Comparison of ENCODE assay signal across 17 mouse cellular contexts in genomic region chr7:24948774-24949173, GRCm38 (mm10). TPM values are rescaled to one million over a fixed set of nuclear protein-coding genes. Genes with fewer than 3 reads are reported as not detected.
DNase-seq lines count a peak whose midpoint lies in the region; ATAC-seq lines count a peak whose summit lies in the region.
"Had no signal": no experiment of that assay in that cellular context is flagged by ENCODE, and none has a peak within 500 bp of the region (broad histone marks: within the 10 kb centered on the region; RNA-seq: fewer than 3 reads in every experiment).

No protein-coding gene starts in this region.

- ATAC-seq in forebrain, embryonic 11.5 days (replicated peaks; ENCODE audit: low FRiP score) = no peak
- no peak for ATAC-seq in forebrain, embryonic 12.5 days (ENCODE audit: low FRiP score)
- ATAC-seq in hindbrain, embryonic 14.5 days (ENCODE audit: low FRiP score) = no peak
- ATAC-seq in midbrain, embryonic 16.5 days = no peak

- no peaks in the 10 kb centered on the region for H3K9me3 ChIP-seq in forebrain, embryonic 11.5 days (ENCODE audit: control insufficient read depth, low read length)
- H3K9me3 ChIP-seq in forebrain, embryonic 10.5 days = no peaks in the 10 kb centered on the region
- H3K9me3 ChIP-seq in forebrain, embryonic 12.5 days = no peaks in the 10 kb centered on the region
- no peaks in the 10 kb centered on the region for H3K9me3 ChIP-seq in hindbrain, embryonic 14.5 days (ENCODE audit: control insufficient read depth, low read length)
- no peaks in the 10 kb centered on the region for H3K9me3 ChIP-seq in midbrain, embryonic 16.5 days (replicated peaks; ENCODE audit: control insufficient read depth, low read length, poor library complexity, severe bottlenecking)
- H3K9me3 ChIP-seq: heart, embryonic 12.5 days; limb, embryonic 15.5 days had no signal

- H3K4me2 ChIP-seq in forebrain, embryonic 11.5 days (ENCODE audit: low read depth, low read length, severe bottlenecking) = 0 out of 2 replicates have a peak overlapping the region, but pooled peaks have one; percentile 15
- H3K4me2 ChIP-seq in forebrain, embryonic 12.5 days = peak overlapping the region; percentile 24; the same call in 1 of the 2 replicates
- peak overlapping the region; percentile 42 for H3K4me2 ChIP-seq in hindbrain, embryonic 14.5 days (replicated peaks)
- peak overlapping the region; percentile 49 for H3K4me2 ChIP-seq in midbrain, embryonic 16.5 days (ENCODE audit: low read length)
- H3K4me2 ChIP-seq: heart, embryonic 12.5 days; limb, embryonic 15.5 days; lung, embryonic 14.5 days had no signal

- H3K27ac ChIP-seq in forebrain, embryonic 11.5 days (ENCODE audit: low read depth, low read length) = no peak overlapping the region
- H3K27ac ChIP-seq in forebrain, embryonic 10.5 days = no peak overlapping the region
- H3K27ac ChIP-seq in forebrain, embryonic 12.5 days = no peak overlapping the region
- no peak overlapping the region for H3K27ac ChIP-seq in hindbrain, embryonic 14.5 days
- H3K27ac ChIP-seq in midbrain, embryonic 16.5 days (ENCODE audit: low read length) = no peak overlapping the region
- H3K27ac ChIP-seq: limb, embryonic 15.5 days had no signal

- WGBS in forebrain, embryonic 11.5 days = 2% methylated on average over 29 of the region's 29 CpGs
- 2% methylated on average over 28 of the region's 29 CpGs for WGBS in forebrain, embryonic 10.5 days
- 2% methylated on average over 29 of the region's 29 CpGs for WGBS in forebrain, embryonic 12.5 days
- WGBS in hindbrain, embryonic 14.5 days = 2% methylated on average over 29 of the region's 29 CpGs
- WGBS in midbrain, embryonic 16.5 days = 2% methylated on average over 29 of the region's 29 CpGs

- H3K27me3 ChIP-seq in forebrain, embryonic 11.5 days (ENCODE audit: control insufficient read depth, insufficient read depth, low read length) = peaks cover 96% of the 10 kb centered on the region
- H3K27me3 ChIP-seq in forebrain, embryonic 10.5 days (ENCODE audit: poor library complexity, severe bottlenecking) = peaks cover 100% of the 10 kb centered on the region
- H3K27me3 ChIP-seq in forebrain, embryonic 12.5 days = peaks cover 100% of the 10 kb centered on the region
- H3K27me3 ChIP-seq in hindbrain, embryonic 14.5 days (ENCODE audit: control insufficient read depth, insufficient read depth, low read length) = peaks cover 90% of the 10 kb centered on the region
- H3K27me3 ChIP-seq in midbrain, embryonic 16.5 days (ENCODE audit: control insufficient read depth, insufficient read depth, low read depth, low read length) = peaks cover 64% of the 10 kb centered on the region

- H3K4me3 ChIP-seq in forebrain, embryonic 11.5 days (ENCODE audit: low read depth, low read length) = no peak overlapping the region
- no peak overlapping the region; the same call in none of the 2 replicates for H3K4me3 ChIP-seq in forebrain, embryonic 10.5 days
- H3K4me3 ChIP-seq in forebrain, embryonic 12.5 days (replicated peaks) = 0 out of 2 replicates have a peak overlapping the region, but pooled peaks have one; percentile 10
- peak overlapping the region; percentile 14; the same call in 1 of the 2 replicates for H3K4me3 ChIP-seq in hindbrain, embryonic 14.5 days (replicated peaks; ENCODE audit: low read length)
- H3K4me3 ChIP-seq in midbrain, embryonic 16.5 days (ENCODE audit: low read depth, low read length) = peak overlapping the region; percentile 23
- H3K4me3 ChIP-seq: heart, embryonic 12.5 days; limb, embryonic 15.5 days had no signal

- no peak overlapping the region for H3K9ac ChIP-seq in forebrain, embryonic 11.5 days (ENCODE audit: low read length)
- H3K9ac ChIP-seq in forebrain, embryonic 12.5 days = no peak overlapping the region
- H3K9ac ChIP-seq in hindbrain, embryonic 14.5 days = peak overlapping the region; percentile 35
- peak overlapping the region; percentile 61 for H3K9ac ChIP-seq in midbrain, embryonic 16.5 days (ENCODE audit: low read depth, low read length)
- H3K9ac ChIP-seq: heart, embryonic 12.5 days; limb, embryonic 15.5 days; lung, embryonic 14.5 days had no signal

- no peak for DNase-seq in forebrain, embryonic 11.5 days (ENCODE audit: low spot score)
- no peak for DNase-seq in forebrain, embryonic 10.5 days (ENCODE audit: extremely low spot score, low spot score)
- DNase-seq in hindbrain, embryonic 14.5 days (ENCODE audit: low spot score) = peak; percentile 53
- DNase-seq in urinary bladder, postnatal 14 days (ENCODE audit: low spot score) = no peak
- no peak for DNase-seq in c-Kit-positive CD71-positive TER-119-positive erythroid progenitor cells, embryonic 14.5 days (ENCODE audit: low spot score)
- no peak for DNase-seq in right cerebral cortex, postnatal 10 days (ENCODE audit: low spot score in 2 of 2)
- DNase-seq: adrenal gland, postnatal 36 days; cerebellum, adult 11 months; gastrocnemius, postnatal 14 days; kidney, adult 8-10 months; lung, embryonic 14.5 days; thymus, adult 18-20 months had no signal

- no peaks in the 10 kb centered on the region for H3K36me3 ChIP-seq in forebrain, embryonic 11.5 days (ENCODE audit: control insufficient read depth, insufficient read depth, low read length)
- H3K36me3 ChIP-seq in forebrain, embryonic 10.5 days (replicated peaks) = no peaks in the 10 kb centered on the region
- H3K36me3 ChIP-seq in forebrain, embryonic 12.5 days (replicated peaks) = no peaks in the 10 kb centered on the region
- no peaks in the 10 kb centered on the region for H3K36me3 ChIP-seq in hindbrain, embryonic 14.5 days (replicated peaks; ENCODE audit: control insufficient read depth, insufficient read depth)
- H3K36me3 ChIP-seq in midbrain, embryonic 16.5 days (ENCODE audit: control insufficient read depth, insufficient read depth, low read length) = no peaks in the 10 kb centered on the region
- H3K36me3 ChIP-seq: heart, embryonic 12.5 days; limb, embryonic 15.5 days had no signal

- peaks cover 9% of the 10 kb centered on the region; the same call in 1 of the 2 replicates for H3K4me1 ChIP-seq in forebrain, embryonic 11.5 days (replicated peaks; ENCODE audit: control insufficient read depth, insufficient read depth, low read length)
- H3K4me1 ChIP-seq in forebrain, embryonic 10.5 days = peaks cover 45% of the 10 kb centered on the region
- peaks cover 44% of the 10 kb centered on the region for H3K4me1 ChIP-seq in forebrain, embryonic 12.5 days
- H3K4me1 ChIP-seq in hindbrain, embryonic 14.5 days (replicated peaks; ENCODE audit: control insufficient read depth, insufficient read depth, low read length) = peaks cover 11% of the 10 kb centered on the region; the same call in 1 of the 2 replicates
- peaks cover 20% of the 10 kb centered on the region for H3K4me1 ChIP-seq in midbrain, embryonic 16.5 days (ENCODE audit: control insufficient read depth, insufficient read depth, low read length)

RNA-seq across cellular contexts. Expression of gene Gm4881, which starts 4.5 kb away (rescaled TPM):
- polyA plus RNA-seq in forebrain, embryonic 11.5 days (2014; fragmentation: Nextera tagmentation; extraction: Ambion mirVana) = 0.32 and 0.55 TPM in 2 replicates
- not detected in 2 replicates for polyA plus RNA-seq in forebrain, embryonic 10.5 days (2016; fragmentation: Nextera tagmentation; extraction: Ambion mirVana)
- polyA plus RNA-seq in forebrain, embryonic 12.5 days (2016; fragmentation: Nextera tagmentation; extraction: Ambion mirVana) = 1.0 and 1.7 TPM in 2 replicates
- polyA plus RNA-seq in hindbrain, embryonic 14.5 days (2014; fragmentation: Nextera tagmentation; extraction: Ambion mirVana) = 5.9 and 6.6 TPM in 2 replicates
- polyA plus RNA-seq in midbrain, embryonic 16.5 days (2015; fragmentation: Nextera tagmentation; extraction: Ambion mirVana) = 3.8 and 4.5 TPM in 2 replicates
- polyA plus RNA-seq: heart, embryonic 12.5 days; large intestine, adult 2 months; limb, embryonic 15.5 days; lung, embryonic 14.5 days had no signal

RNA-seq across cellular contexts. Expression of gene Rabac1, which starts 23.8 kb away (rescaled TPM):
- 82.6 and 87.3 TPM in 2 replicates for polyA plus RNA-seq in forebrain, embryonic 11.5 days (2014; fragmentation: Nextera tagmentation; extraction: Ambion mirVana)
- polyA plus RNA-seq in forebrain, embryonic 10.5 days (2016; fragmentation: Nextera tagmentation; extraction: Ambion mirVana) = 73.1 and 73.7 TPM in 2 replicates
- polyA plus RNA-seq in forebrain, embryonic 12.5 days (2016; fragmentation: Nextera tagmentation; extraction: Ambion mirVana) = 82.3 and 87.7 TPM in 2 replicates
- polyA plus RNA-seq in hindbrain, embryonic 14.5 days (2014; fragmentation: Nextera tagmentation; extraction: Ambion mirVana) = 331 and 332 TPM in 2 replicates
- polyA plus RNA-seq in midbrain, embryonic 16.5 days (2015; fragmentation: Nextera tagmentation; extraction: Ambion mirVana) = 288 and 310 TPM in 2 replicates

RNA-seq across cellular contexts. Expression of gene Arhgef1, which starts 46.1 kb away (rescaled TPM):
- 65.7 and 69.5 TPM in 2 replicates for polyA plus RNA-seq in forebrain, embryonic 11.5 days (2014; fragmentation: Nextera tagmentation; extraction: Ambion mirVana)
- polyA plus RNA-seq in forebrain, embryonic 10.5 days (2016; fragmentation: Nextera tagmentation; extraction: Ambion mirVana) = 58.2 and 59.2 TPM in 2 replicates
- polyA plus RNA-seq in forebrain, embryonic 12.5 days (2016; fragmentation: Nextera tagmentation; extraction: Ambion mirVana) = 68.3 and 73.5 TPM in 2 replicates
- polyA plus RNA-seq in hindbrain, embryonic 14.5 days (2014; fragmentation: Nextera tagmentation; extraction: Ambion mirVana) = 58.4 and 58.6 TPM in 2 replicates
- 52.2 and 53.0 TPM in 2 replicates for polyA plus RNA-seq in midbrain, embryonic 16.5 days (2015; fragmentation: Nextera tagmentation; extraction: Ambion mirVana)

RNA-seq across cellular contexts. Expression of gene Cd79a, which starts 51.6 kb away (rescaled TPM):
- 0.31 and 0.37 TPM in 2 replicates for polyA plus RNA-seq in forebrain, embryonic 11.5 days (2014; fragmentation: Nextera tagmentation; extraction: Ambion mirVana)
- polyA plus RNA-seq in forebrain, embryonic 10.5 days (2016; fragmentation: Nextera tagmentation; extraction: Ambion mirVana) = 0.25 and 0.55 TPM in 2 replicates
- polyA plus RNA-seq in forebrain, embryonic 12.5 days (2016; fragmentation: Nextera tagmentation; extraction: Ambion mirVana) = 0.22 TPM in 1 of 2 replicates, not detected in the other
- 0.13 and 0.33 TPM in 2 replicates for polyA plus RNA-seq in hindbrain, embryonic 14.5 days (2014; fragmentation: Nextera tagmentation; extraction: Ambion mirVana)
- polyA plus RNA-seq in midbrain, embryonic 16.5 days (2015; fragmentation: Nextera tagmentation; extraction: Ambion mirVana) = 0.29 and 0.47 TPM in 2 replicates

RNA-seq across cellular contexts. Expression of gene Atp1a3, which starts 57.0 kb away (rescaled TPM):
- polyA plus RNA-seq in forebrain, embryonic 11.5 days (2014; fragmentation: Nextera tagmentation; extraction: Ambion mirVana) = 36.3 and 40.2 TPM in 2 replicates
- polyA plus RNA-seq in forebrain, embryonic 10.5 days (2016; fragmentation: Nextera tagmentation; extraction: Ambion mirVana) = 6.8 and 9.1 TPM in 2 replicates
- polyA plus RNA-seq in forebrain, embryonic 12.5 days (2016; fragmentation: Nextera tagmentation; extraction: Ambion mirVana) = 68.2 and 87.4 TPM in 2 replicates
- 404 and 524 TPM in 2 replicates for polyA plus RNA-seq in hindbrain, embryonic 14.5 days (2014; fragmentation: Nextera tagmentation; extraction: Ambion mirVana)
- 447 and 557 TPM in 2 replicates for polyA plus RNA-seq in midbrain, embryonic 16.5 days (2015; fragmentation: Nextera tagmentation; extraction: Ambion mirVana)

Comparison
In these comparisons a context has a peak if more than half of its experiments do, and no peak if none do; other contexts are left out.
1. H3K4me3 ChIP-seq: peak in forebrain, embryonic 12.5 days (single experiment), hindbrain, embryonic 14.5 days (single experiment) and midbrain, embryonic 16.5 days (single experiment); none in forebrain, embryonic 11.5 days (single experiment) and forebrain, embryonic 10.5 days (single experiment).
2. H3K9ac ChIP-seq: peak in hindbrain, embryonic 14.5 days (single experiment) and midbrain, embryonic 16.5 days (single experiment); none in forebrain, embryonic 11.5 days (single experiment) and forebrain, embryonic 12.5 days (single experiment).
3. Peak in every context shown above with its lines, with median percentiles within 50 percentile points of each other: H3K4me2 ChIP-seq.